Mouse (Mus musculus) spleen, postnatal 10 days (tissue): ENCODE data around the gene Tanc2.

Experiments used
- DNase-seq, 2 experiments: peaks; one replicate each; pipeline ENCODE4 v3.0.0; 2021 to 2022; ENCODE audit warnings: low spot score in 2 of 2

The Tanc2 gene

GRCm38 (mm10) chr11:105927065-105928030, 337.6 kb downstream of the Tanc2 start:
- peak; percentile 48 to 76 for DNase-seq

- no peak for DNase-seq
Measured at GRCm38 (mm10) chr11:105928171-105928570, 338.4 kb downstream of the Tanc2 start.

- DNase-seq: no peak
Measured at GRCm38 (mm10) chr11:105931380-105931779, 341.6 kb downstream of the Tanc2 start.

- DNase-seq: no peak
Measured at GRCm38 (mm10) chr11:105933746-105934145, 344.0 kb downstream of the Tanc2 start.

- no peak for DNase-seq
Measured at GRCm38 (mm10) chr11:105934303-105934711, 344.5 kb downstream of the Tanc2 start.

- DNase-seq: no peak
Measured at GRCm38 (mm10) chr11:105934816-105935215, 345.0 kb downstream of the Tanc2 start.

GRCm38 (mm10) chr11:105935496-105935895, 345.7 kb downstream of the Tanc2 start:
- no peak for DNase-seq

GRCm38 (mm10) chr11:105936200-105936599, 346.4 kb downstream of the Tanc2 start:
- DNase-seq: no peak

GRCm38 (mm10) chr11:105936974-105937373, 347.2 kb downstream of the Tanc2 start:
- DNase-seq: no peak

GRCm38 (mm10) chr11:105938771-105939170, 349.0 kb downstream of the Tanc2 start:
- DNase-seq: no peak

- no peak for DNase-seq
Measured at GRCm38 (mm10) chr11:105941973-105942372, 352.2 kb downstream of the Tanc2 start.

GRCm38 (mm10) chr11:105943133-105944102, 353.6 kb downstream of the Tanc2 start:
- DNase-seq: no peak

GRCm38 (mm10) chr11:105944126-105944621, 354.4 kb downstream of the Tanc2 start:
- peak; percentile 38 to 67 for DNase-seq

GRCm38 (mm10) chr11:105944770-105945672, 355.2 kb downstream of the Tanc2 start:
- no peak for DNase-seq

GRCm38 (mm10) chr11:105946694-105947154, 356.9 kb downstream of the Tanc2 start:
- no peak for DNase-seq

- no peak for DNase-seq
Measured at GRCm38 (mm10) chr11:105948255-105948654, 358.5 kb downstream of the Tanc2 start.

GRCm38 (mm10) chr11:105950519-105950918, 360.7 kb downstream of the Tanc2 start:
- no peak for DNase-seq

GRCm38 (mm10) chr11:105951601-105952044, 361.8 kb downstream of the Tanc2 start:
- no peak for DNase-seq

- DNase-seq: no peak
Measured at GRCm38 (mm10) chr11:105952111-105952510, 362.3 kb downstream of the Tanc2 start.

- no peak for DNase-seq
Measured at GRCm38 (mm10) chr11:105952911-105953386, 363.2 kb downstream of the Tanc2 start, which contains the start of gene Cyb561. Gene Cyb561 (minus strand): TSS chr11:105953336.
